Mouse (Mus musculus) midbrain, embryonic 16.5 days (tissue): Measurements from ENCODE around the gene Clec1a. TPM values are rescaled to one million over a fixed set of nuclear protein-coding genes. Genes with fewer than 3 reads are reported as not detected.
"Not testable (repeated sequence)": the region's sequence is repeated elsewhere in the genome, so short reads cannot be mapped to it uniquely, and the experiment has no call there.

Experiments
- ATAC-seq: fragments of 200-750 bp; cut with Nextera tagmentation; 2 replicates; pipeline ENCODE4 v1.8.0; 2017; ENCODE audit warnings: moderate TSS enrichment
- H3K27ac ChIP-seq: fragments of 300-500 bp; sonication (generic); 2 replicates; pipeline ENCODE4 v1.5.1; 2014; ENCODE audit warnings: mild to moderate bottlenecking, low read length, mixed read lengths
- H3K27me3 ChIP-seq: fragments of 300-500 bp; sonication (generic); 2 replicates; pipeline ENCODE4 v1.6.1; 2014; ENCODE audit warnings: low read depth, low read length, mixed read lengths; ENCODE audit not compliant: control insufficient read depth, insufficient read depth
- H3K36me3 ChIP-seq: fragments of 300-500 bp; sonication (generic); 2 replicates; pipeline ENCODE4 v1.6.1; 2014; ENCODE audit warnings: mild to moderate bottlenecking, low read length, moderate library complexity, mixed read lengths; ENCODE audit not compliant: control insufficient read depth, insufficient read depth
- H3K4me1 ChIP-seq: fragments of 300-500 bp; sonication (generic); 2 replicates; pipeline ENCODE4 v1.6.1; 2014; ENCODE audit warnings: mild to moderate bottlenecking, low read length, mixed read lengths; ENCODE audit not compliant: control insufficient read depth, insufficient read depth
- H3K4me2 ChIP-seq: fragments of 300-500 bp; sonication (generic); 2 replicates; pipeline ENCODE4 v1.6.1; 2014; ENCODE audit warnings: mild to moderate bottlenecking, low read length, mixed read lengths
- H3K4me3 ChIP-seq: fragments of 300-500 bp; sonication (generic); 2 replicates; pipeline ENCODE4 v1.5.1; 2014; ENCODE audit warnings: low read depth, mild to moderate bottlenecking, low read length, moderate library complexity, mixed read lengths
- H3K9ac ChIP-seq: fragments of 300-500 bp; sonication (generic); 2 replicates; pipeline ENCODE4 v1.6.1; 2014; ENCODE audit warnings: low read depth, low read length, mixed read lengths
- H3K9me3 ChIP-seq: fragments of 300-500 bp; sonication (generic); replicated peaks from 2 replicates; pipeline ENCODE4 v1.6.1; 2014; ENCODE audit warnings: mild to moderate bottlenecking, low read length, mixed read lengths; ENCODE audit not compliant: control insufficient read depth, poor library complexity, severe bottlenecking
- WGBS: fragments of 180-500 bp; shearing (Covaris S2); extraction: QIAGEN DNeasy Blood & Tissue Kit; methylation state at CpG from one replicate; pipeline ENCODE4 v1.1.7; 2014; 5-methylcytosine and 5-hydroxymethylcytosine counted together
- polyA plus RNA-seq: library from polyadenylated mRNA; unstranded; fragments of >200 nt; fragmentation: Nextera tagmentation; extraction: Ambion mirVana; gene quantifications from 2 replicates; pipeline ENCODE4 v1.2.1, GENCODE M21; 2015

Clec1a gene
- polyA plus RNA-seq, result 1.6 and 2.1 TPM in 2 replicates

DNA sequence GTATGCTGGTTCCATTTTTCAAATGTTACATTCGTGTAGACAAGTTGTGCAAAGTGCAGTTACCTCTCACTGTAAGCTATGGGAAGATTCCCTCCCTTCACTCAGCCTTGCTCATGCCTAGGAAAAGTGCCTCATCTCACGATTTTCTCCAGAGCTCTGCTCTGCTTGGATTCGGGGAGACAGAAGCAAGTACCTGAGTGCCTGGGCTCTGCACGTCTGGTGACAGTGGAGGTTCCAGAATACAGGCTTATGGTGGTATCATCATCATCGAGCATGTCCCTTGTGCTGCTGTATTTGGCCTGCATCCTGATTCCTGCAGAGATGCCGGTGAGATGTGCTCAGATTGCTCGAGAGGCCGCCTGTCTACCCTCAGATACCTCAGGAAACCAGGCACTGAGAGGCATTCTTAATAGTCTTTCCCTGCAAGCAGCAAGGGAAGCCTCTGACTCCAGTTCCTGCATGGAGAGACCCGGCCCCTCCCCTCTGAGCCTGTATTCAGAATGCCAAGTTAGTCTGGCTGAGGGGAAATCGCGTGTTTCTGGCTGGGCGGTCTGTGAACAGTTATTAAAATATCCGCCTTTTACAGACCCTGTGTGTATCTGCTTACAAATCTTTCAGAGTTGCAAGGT, at the start of gene Clec1a:
TSS of gene Clec1a (minus strand) at position 590 of the 629 bp plus-strand sequence.
- no peaks in the 10 kb centered on the region for H3K4me1 ChIP-seq
- ATAC-seq, result peak; percentile 71
- H3K9me3 ChIP-seq, result no peaks in the 10 kb centered on the region
- no peak within 1 kb of the TSS for H3K9ac ChIP-seq
- H3K27me3 ChIP-seq, result no peaks in the 10 kb centered on the region
- H3K4me2 ChIP-seq, result 0 out of 2 replicates have a peak within 1 kb of the TSS, but pooled peaks have one; percentile 0
- 56% methylated on average over 13 of the region's 13 CpGs for WGBS
- no peak within 1 kb of the TSS for H3K27ac ChIP-seq
- no peaks in the 10 kb centered on the region for H3K36me3 ChIP-seq
- H3K4me3 ChIP-seq, result no peak within 1 kb of the TSS

DNA sequence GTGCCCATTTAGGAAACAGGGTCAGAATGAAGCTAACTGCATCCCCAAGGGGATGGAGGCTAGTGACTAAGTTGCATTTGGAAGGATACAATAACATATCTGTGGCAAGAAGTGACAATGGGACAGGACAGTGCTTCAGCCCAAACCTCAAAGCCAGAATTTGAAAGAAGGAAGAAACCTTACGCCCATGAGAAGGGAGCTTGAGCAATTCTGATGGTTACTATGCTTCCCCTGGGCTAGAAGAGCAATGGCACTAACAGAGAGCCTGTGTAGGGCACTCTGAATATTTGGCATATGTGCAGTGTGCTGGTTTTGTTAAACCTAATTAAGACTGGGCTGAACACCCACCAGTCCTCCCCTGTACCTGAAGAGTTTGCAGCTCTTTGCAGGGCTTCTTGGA, 47.7 kb upstream of the Clec1a start:
- not testable (repeated sequence) for H3K9ac ChIP-seq, H3K9me3 ChIP-seq, H3K4me3 ChIP-seq, H3K27ac ChIP-seq, ATAC-seq, H3K27me3 ChIP-seq, H3K4me1 ChIP-seq, H3K4me2 ChIP-seq, H3K36me3 ChIP-seq
- 90% methylated on average over 1 of the region's 1 CpGs for WGBS

DNA sequence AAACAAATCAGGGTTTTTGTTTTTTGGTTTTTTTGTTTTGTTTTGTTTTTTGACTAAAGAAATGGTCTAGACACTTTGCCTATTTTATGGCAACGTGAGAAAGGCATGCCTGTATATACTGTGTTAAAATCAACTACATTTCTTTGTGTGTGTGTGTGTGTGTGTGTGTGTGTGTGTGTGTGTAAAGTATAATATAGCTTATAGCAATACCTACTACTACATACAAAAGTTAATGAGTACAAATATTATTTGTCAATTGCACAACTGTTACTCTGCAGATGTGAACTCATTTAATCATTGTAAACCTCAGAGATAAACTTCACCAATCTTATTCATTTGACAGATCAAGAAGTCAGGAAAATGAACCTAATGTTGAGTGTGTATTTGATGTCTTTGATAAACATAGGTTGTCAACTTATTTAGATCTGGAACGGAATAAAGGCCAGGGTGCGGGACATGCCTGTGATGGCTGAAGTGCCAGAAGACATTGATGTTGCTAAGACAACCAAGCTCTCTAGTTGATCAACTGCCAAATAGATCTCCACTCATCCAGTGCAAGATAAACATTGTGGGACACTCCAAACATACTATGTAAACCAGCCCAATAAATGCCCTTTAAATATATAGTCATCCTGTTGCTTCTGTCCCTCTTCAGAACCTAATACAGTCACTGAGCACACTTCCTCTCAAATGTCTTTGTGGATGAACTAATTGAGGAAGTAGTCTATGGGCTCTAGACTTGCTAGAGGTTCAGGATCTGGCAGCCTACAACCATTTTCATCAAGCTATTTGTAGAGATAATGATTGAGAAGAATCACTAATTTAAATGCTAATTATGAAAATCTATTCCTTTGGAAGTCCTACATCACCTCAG, 45.8 kb upstream of the Clec1a start:
- H3K9me3 ChIP-seq, result no peaks in the 10 kb centered on the region
- no peak overlapping the region for H3K9ac ChIP-seq
- ATAC-seq, result no peak
- no peak overlapping the region for H3K4me3 ChIP-seq
- no peaks in the 10 kb centered on the region for H3K36me3 ChIP-seq
- H3K27me3 ChIP-seq, result no peaks in the 10 kb centered on the region
- H3K27ac ChIP-seq, result no peak overlapping the region
- WGBS, result 91% methylated on average over 3 of the region's 3 CpGs
- no peak overlapping the region for H3K4me2 ChIP-seq
- no peaks in the 10 kb centered on the region for H3K4me1 ChIP-seq

DNA sequence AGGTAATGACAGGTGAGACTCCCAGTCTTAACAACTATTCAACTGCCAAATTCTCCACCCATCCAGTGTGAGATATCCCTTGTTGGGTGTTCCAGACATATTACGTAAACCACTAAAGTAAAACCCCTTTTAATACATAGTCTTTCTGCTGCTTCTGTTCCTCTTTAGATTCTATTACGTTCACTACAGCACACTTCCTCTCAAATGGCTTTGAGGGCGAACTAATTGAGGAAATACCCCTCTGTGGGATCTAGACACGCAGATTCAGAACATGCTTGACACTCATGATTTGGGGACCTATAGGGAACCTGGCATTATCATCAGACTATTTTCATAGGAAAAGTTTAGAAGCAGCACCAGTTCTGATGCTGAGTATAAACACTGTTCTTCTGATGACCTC, 43.1 kb upstream of the Clec1a start:
- 90% methylated on average over 4 of the region's 4 CpGs for WGBS
- Histone ChIP-seq H3K9me3 (no peaks in the 10 kb centered on the region), H3K4me1 (no peaks in the 10 kb centered on the region), H3K36me3 (no peaks in the 10 kb centered on the region), H3K27ac (no peak overlapping the region), H3K27me3 (no peaks in the 10 kb centered on the region), H3K4me3 (no peak overlapping the region), H3K9ac (no peak overlapping the region), H3K4me2 (no peak overlapping the region)
- ATAC-seq, result no peak

DNA sequence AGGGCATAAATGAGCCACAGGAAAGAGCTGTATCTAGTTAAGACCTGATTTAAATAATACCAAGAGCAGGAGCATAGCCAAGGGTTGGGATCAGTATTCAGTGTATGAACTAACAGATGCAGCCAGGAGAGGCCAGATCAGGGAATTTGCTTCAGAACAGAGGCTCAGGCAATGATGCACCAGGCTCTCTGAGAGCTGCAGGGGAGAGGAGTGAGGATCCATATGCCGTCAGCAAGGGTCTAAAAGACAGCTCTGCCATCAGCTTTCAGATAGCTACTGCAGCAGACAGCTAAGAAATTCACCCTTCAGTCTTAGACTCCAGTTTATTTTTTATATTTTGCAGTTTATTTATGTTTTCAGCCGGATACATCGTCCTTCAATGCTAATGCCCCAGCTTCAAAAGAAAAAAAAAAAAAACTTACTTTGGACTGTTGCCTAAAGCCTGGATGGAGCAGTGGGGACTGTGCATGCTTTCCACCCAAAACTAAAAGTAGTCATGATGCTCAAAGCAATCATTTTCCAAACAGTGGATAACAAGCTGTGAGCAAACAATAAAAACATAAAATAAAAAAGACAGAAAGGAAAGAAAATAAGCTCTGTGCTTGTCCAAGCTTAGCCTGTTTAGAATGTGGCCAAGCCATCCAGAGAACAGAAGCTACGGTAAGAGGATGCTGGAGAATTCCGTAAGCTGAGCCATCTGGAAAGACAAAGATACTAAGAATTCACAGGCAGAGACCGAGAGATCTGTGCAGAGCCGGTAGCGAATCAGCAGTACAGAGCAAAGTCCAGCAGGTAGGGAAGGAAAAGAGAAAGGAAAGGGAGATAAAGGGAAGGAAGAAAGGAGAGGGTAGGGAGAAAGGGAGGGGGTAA, 28.5 kb upstream of the Clec1a start:
- no peaks in the 10 kb centered on the region for H3K27me3 ChIP-seq
- 29% methylated on average over 8 of the region's 8 CpGs for WGBS

DNA sequence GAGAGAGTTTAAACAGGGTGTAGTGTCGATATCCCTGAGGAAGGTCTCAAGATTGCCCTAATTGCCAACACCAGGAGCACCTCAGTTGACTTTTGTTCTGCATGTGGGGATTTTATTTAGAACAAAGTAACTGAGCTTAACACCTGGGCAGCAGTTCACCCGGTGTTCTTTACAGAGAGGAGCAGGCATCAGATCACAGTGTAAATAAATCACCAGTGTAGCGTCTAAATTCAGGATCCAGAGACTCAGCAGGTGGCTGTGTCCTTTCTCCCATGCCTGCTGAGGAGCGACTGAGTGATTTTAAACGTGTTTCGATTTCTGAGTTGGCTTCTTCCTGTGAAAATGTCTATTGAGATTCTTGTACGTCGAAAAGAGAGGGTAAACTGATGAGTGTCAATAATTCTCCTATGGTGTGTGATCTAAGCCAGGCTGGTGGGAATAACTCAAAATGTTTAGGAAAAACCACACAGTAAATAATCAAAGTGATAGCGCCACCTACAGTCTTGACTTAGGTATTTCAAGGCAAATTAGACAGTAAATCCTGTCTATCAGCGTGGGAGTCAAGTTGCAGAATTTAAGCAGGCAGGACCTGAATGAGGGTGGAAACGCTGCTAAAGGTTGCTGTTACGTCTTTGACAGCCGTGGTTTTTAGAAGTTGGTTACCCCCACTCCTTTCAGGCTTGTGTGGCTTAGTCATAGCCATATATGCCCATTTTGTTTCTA, 24.8 kb upstream of the Clec1a start:
- no peak overlapping the region for H3K27ac ChIP-seq
- no peaks in the 10 kb centered on the region for H3K36me3 ChIP-seq
- H3K4me3 ChIP-seq, result no peak overlapping the region
- no peaks in the 10 kb centered on the region for H3K27me3 ChIP-seq
- WGBS, result 35% methylated on average over 13 of the region's 13 CpGs
- H3K4me2 ChIP-seq, result no peak overlapping the region
- H3K4me1 ChIP-seq, result peaks cover 9% of the 10 kb centered on the region
- ATAC-seq, result no peak
- H3K9me3 ChIP-seq, result no peaks in the 10 kb centered on the region
- H3K9ac ChIP-seq, result no peak overlapping the region

More for the DNA sequence above, 28.5 kb upstream of the Clec1a start:
- H3K36me3 ChIP-seq, result no peaks in the 10 kb centered on the region
- H3K9me3 ChIP-seq, result no peaks in the 10 kb centered on the region
- peaks cover 9% of the 10 kb centered on the region for H3K4me1 ChIP-seq
- no peak overlapping the region for H3K9ac ChIP-seq
- ATAC-seq, result peak; percentile 96
- H3K4me3 ChIP-seq, result no peak overlapping the region
- 0 out of 2 replicates have a peak overlapping the region, but pooled peaks have one; percentile 26 for H3K4me2 ChIP-seq
- peak overlapping the region; percentile 74 for H3K27ac ChIP-seq

DNA sequence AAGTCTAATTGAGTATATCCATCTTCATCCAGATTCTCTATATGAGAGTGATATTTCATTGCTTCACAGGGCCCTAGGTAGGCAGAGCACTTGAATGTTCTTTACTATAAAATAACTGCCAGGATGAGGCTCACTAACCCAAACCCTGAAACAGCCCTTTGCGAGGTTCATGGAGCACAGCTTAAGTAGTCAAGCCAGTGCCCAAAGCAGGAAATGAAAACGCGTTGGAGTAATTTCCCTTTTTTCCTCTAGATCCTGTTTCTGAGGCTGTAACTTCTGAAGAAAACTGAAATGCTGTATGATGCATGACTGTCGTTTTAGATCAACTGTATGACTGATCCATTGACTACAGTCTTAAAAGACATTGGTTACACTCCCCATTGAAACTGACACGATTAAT, 20.8 kb upstream of the Clec1a start:
- ATAC-seq, result no peak
- no peaks in the 10 kb centered on the region for H3K4me1 ChIP-seq
- 88% methylated on average over 5 of the region's 5 CpGs for WGBS
- H3K27ac ChIP-seq, result no peak overlapping the region
- no peak overlapping the region for H3K4me3 ChIP-seq
- H3K27me3 ChIP-seq, result no peaks in the 10 kb centered on the region
- H3K4me2 ChIP-seq, result no peak overlapping the region
- no peaks in the 10 kb centered on the region for H3K36me3 ChIP-seq
- H3K9ac ChIP-seq, result no peak overlapping the region
- no peaks in the 10 kb centered on the region for H3K9me3 ChIP-seq

DNA sequence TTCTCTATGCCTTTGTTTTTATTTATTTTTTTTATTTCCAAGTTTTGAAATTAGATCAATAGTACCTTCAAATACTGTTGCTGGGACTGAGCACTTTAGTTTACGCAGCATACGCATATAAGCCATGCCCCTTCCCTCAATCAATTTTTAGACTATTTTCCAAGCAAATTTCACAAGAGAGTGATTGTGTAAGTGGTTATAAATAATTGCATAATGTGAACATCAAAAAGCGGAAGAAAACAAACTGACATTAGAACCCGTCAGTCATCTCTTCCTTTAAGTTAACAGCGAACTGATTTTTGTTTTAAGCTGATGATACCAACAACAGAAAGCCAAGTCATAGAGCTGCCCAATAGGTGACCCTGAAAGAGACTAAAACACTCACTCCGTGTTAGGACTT, 19.6 kb upstream of the Clec1a start:
- no peak overlapping the region for H3K9ac ChIP-seq
- H3K4me2 ChIP-seq, result no peak overlapping the region
- H3K4me1 ChIP-seq, result no peaks in the 10 kb centered on the region
- no peak overlapping the region for H3K27ac ChIP-seq
- no peaks in the 10 kb centered on the region for H3K27me3 ChIP-seq
- H3K4me3 ChIP-seq, result no peak overlapping the region
- ATAC-seq, result no peak
- no peaks in the 10 kb centered on the region for H3K9me3 ChIP-seq
- 94% methylated on average over 6 of the region's 6 CpGs for WGBS
- no peaks in the 10 kb centered on the region for H3K36me3 ChIP-seq
